Mouse (Mus musculus) liver, postnatal 0 days (tissue): ENCODE data around the gene Pde11a. TPM values are rescaled to one million over a fixed set of nuclear protein-coding genes. Genes with fewer than 3 reads are reported as not detected.
"Not testable (repeated sequence)": the region's sequence is repeated elsewhere in the genome, so short reads cannot be mapped to it uniquely, and the experiment has no call there.

Source experiments
- ATAC-seq: fragments of 200-750 bp; cut with Nextera tagmentation; 2 replicates; pipeline ENCODE4 v1.8.0; 2017; ENCODE audit warnings: mild to moderate bottlenecking, moderate library complexity
- DNase-seq: peaks from one replicate; pipeline ENCODE4 v3.0.0-alpha.2; 2016
- H3K27ac ChIP-seq: fragments of 300-500 bp; sonication (generic); 2 replicates; pipeline ENCODE4 v1.5.1; 2014; ENCODE audit warnings: antibody characterized with exemption, moderate library complexity, mild to moderate bottlenecking, low read depth
- H3K27me3 ChIP-seq: fragments of 300-500 bp; sonication (generic); 2 replicates; pipeline ENCODE4 v1.6.1; 2014; ENCODE audit warnings: low read length, control low read depth, mixed read lengths; ENCODE audit not compliant: insufficient read depth
- H3K36me3 ChIP-seq: fragments of 300-500 bp; sonication (generic); replicated peaks from 2 replicates; pipeline ENCODE4 v1.6.1; 2014; ENCODE audit warnings: mild to moderate bottlenecking, control low read depth, low read length, moderate library complexity, mixed read lengths; ENCODE audit not compliant: insufficient read depth
- H3K4me1 ChIP-seq: fragments of 300-500 bp; sonication (generic); 2 replicates; pipeline ENCODE4 v1.6.1; 2014; ENCODE audit warnings: antibody characterized with exemption, mild to moderate bottlenecking, control low read depth; ENCODE audit not compliant: insufficient read depth
- H3K4me2 ChIP-seq: fragments of 300-500 bp; sonication (generic); 2 replicates; pipeline ENCODE4 v1.6.1; 2014; ENCODE audit warnings: low read depth, mild to moderate bottlenecking, low read length, moderate library complexity, mixed read lengths
- H3K4me3 ChIP-seq: fragments of 300-500 bp; sonication (generic); 2 replicates; pipeline ENCODE4 v1.5.1; 2014; ENCODE audit warnings: low read depth, low read length
- H3K9ac ChIP-seq: fragments of 300-500 bp; sonication (generic); replicated peaks from 2 replicates; pipeline ENCODE4 v1.6.1; 2014; ENCODE audit warnings: mild to moderate bottlenecking, moderate library complexity
- H3K9me3 ChIP-seq: fragments of 300-500 bp; sonication (generic); 2 replicates; pipeline ENCODE4 v1.6.1; 2016; ENCODE audit warnings: mild to moderate bottlenecking, control low read depth, low read length, mixed read lengths
- CTCF ChIP-seq: sonication (generic); IDR thresholded peaks from 2 replicates; pipeline ENCODE4 v1.5.1; 2016; ENCODE audit warnings: antibody characterized with exemption, low read depth
- EP300 ChIP-seq: IDR thresholded peaks from 2 replicates; pipeline ENCODE4 v1.6.1; 2016; ENCODE audit warnings: antibody characterized with exemption, low read depth, mild to moderate bottlenecking
- WGBS: fragments of 180-500 bp; shearing (Covaris S2); extraction: QIAGEN DNeasy Blood & Tissue Kit; methylation state at CpG from one replicate; pipeline ENCODE4 v1.1.7; 2014; ENCODE audit not compliant: insufficient replicate concordance; 5-methylcytosine and 5-hydroxymethylcytosine counted together
- polyA plus RNA-seq: library from polyadenylated mRNA; unstranded; fragments of >200 nt; fragmentation: Nextera tagmentation; extraction: Ambion mirVana; gene quantifications from 2 replicates; pipeline ENCODE4 v1.2.1, GENCODE M21; 2015

Pde11a gene
- polyA plus RNA-seq, 1 experiment from 2014 or later, result 0.06 TPM

DNA sequence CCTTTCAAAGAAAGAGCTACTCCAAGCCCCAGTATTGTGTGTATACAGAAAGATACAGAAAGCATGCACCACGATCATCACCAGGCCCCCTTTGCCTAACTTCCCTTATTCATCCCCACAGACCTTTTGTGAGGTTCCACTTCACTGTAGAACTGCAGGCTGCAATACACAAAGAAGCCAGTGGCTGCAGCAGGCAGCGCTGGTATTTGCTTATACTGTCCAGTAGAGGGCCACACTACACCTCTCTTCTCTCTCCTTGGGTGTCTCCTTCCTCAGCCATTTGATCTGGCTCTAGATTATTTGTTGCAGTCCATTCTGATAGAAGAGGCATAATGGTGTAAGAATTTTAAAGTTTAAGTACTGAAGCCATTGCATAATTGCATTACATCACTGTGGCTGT, 353.4 kb downstream of the Pde11a start:
- TF ChIP-seq CTCF (peak; percentile 92), EP300 (no peak)
- no peak overlapping the region for H3K9ac ChIP-seq
- H3K36me3 ChIP-seq, result no peaks in the 10 kb centered on the region
- DNase-seq, result peak; percentile 43
- no peaks in the 10 kb centered on the region for H3K27me3 ChIP-seq
- WGBS, result 0% methylated on average over 2 of the region's 2 CpGs
- H3K4me2 ChIP-seq, result no peak overlapping the region
- H3K4me1 ChIP-seq, result peaks cover 2% of the 10 kb centered on the region; the same call in 1 of the 2 replicates
- H3K4me3 ChIP-seq, result no peak overlapping the region
- ATAC-seq, result peak; percentile 59; the same call in 1 of the 2 replicates
- H3K9me3 ChIP-seq, result no peaks in the 10 kb centered on the region
- no peak overlapping the region for H3K27ac ChIP-seq

- no peak for DNase-seq
- no peak for ATAC-seq
- 73% methylated on average over 3 of the region's 3 CpGs for WGBS
Observed at GRCm38 (mm10) chr2:75983847-75984246, 354.7 kb downstream of the Pde11a start.

DNA sequence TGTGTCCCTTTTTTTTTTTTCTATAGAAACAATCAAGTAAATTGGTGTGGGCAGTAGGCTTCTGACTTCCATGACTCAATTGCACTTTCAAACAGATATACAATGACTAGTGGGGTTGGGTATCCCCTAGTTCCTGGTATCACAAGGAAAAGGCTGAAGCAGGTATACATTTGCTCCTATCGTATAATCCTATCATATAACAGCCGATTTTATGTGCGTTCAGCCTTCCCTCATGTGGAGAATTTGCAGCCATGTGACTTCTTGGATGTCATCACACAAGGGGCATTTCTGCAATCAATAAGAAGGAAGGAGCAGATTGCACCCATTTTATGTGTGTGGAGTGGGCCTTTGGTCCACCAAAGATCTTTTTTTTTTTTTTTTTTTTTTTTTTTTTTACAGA, 355.5 kb downstream of the Pde11a start:
- TF ChIP-seq EP300, result no peak
- Histone ChIP-seq H3K36me3 (no peaks in the 10 kb centered on the region), H3K9me3 (no peaks in the 10 kb centered on the region), H3K9ac (no peak overlapping the region), H3K27me3 (no peaks in the 10 kb centered on the region), H3K4me2 (no peak overlapping the region), H3K4me1 (peaks cover 2% of the 10 kb centered on the region; the same call in 1 of the 2 replicates), H3K4me3 (no peak overlapping the region), H3K27ac (no peak overlapping the region)
- ATAC-seq (no peak), DNase-seq (no peak)
- WGBS, result 82% methylated on average over 3 of the region's 3 CpGs

More at GRCm38 (mm10) chr2:75983847-75984246, 354.7 kb downstream of the Pde11a start:
- TF ChIP-seq CTCF (no peak), EP300 (no peak)
- Histone ChIP-seq H3K4me2 (no peak overlapping the region), H3K4me3 (no peak overlapping the region), H3K9me3 (no peaks in the 10 kb centered on the region), H3K4me1 (peaks cover 2% of the 10 kb centered on the region; the same call in 1 of the 2 replicates), H3K27ac (no peak overlapping the region), H3K9ac (no peak overlapping the region), H3K36me3 (no peaks in the 10 kb centered on the region), H3K27me3 (no peaks in the 10 kb centered on the region)

- peaks cover 2% of the 10 kb centered on the region; the same call in 1 of the 2 replicates for H3K4me1 ChIP-seq
- no peak overlapping the region for H3K4me2 ChIP-seq
- H3K9ac ChIP-seq, result no peak overlapping the region
- 91% methylated on average over 4 of the region's 4 CpGs for WGBS
- no peak overlapping the region for H3K27ac ChIP-seq
- H3K27me3 ChIP-seq, result no peaks in the 10 kb centered on the region
- TF ChIP-seq CTCF (0 out of 2 replicates have a peak, but pooled peaks have one; percentile 8), EP300 (no peak)
- ATAC-seq, result no peak
- H3K36me3 ChIP-seq, result no peaks in the 10 kb centered on the region
- H3K9me3 ChIP-seq, result no peaks in the 10 kb centered on the region
- no peak overlapping the region for H3K4me3 ChIP-seq
- DNase-seq, result no peak
Observed at GRCm38 (mm10) chr2:75982626-75983025, 355.9 kb downstream of the Pde11a start.

DNA sequence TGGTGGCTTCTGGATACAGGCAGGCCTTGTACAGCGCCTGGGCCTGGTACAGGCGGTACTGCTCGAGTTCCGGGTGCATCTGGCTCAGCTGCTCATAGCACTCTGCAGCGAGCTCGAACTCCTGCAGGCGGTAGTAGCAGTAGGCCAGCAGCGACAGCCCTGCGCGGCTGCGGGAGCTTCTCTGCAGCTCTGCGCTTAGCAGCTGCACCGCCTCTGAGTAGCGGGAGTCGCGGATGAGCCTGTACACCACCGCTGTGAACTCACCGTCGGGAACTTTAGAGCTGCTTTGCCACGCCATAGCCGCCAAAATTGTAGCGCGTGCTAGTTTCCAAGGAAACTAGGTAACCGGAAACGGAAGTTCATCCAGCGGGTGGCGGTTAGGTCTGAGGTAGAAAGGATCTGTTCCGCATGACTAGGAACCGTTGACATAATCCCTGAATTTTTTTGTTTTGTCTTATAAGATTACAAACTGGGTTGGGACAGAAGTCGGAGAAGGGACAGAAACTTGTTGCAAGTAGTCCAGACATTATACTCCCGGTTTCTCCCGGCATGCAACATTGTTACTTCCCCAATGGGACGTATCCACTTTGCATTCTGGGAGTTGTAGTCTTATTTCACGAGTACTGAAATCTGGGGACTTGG, 357.0 kb downstream of the Pde11a start, which contains the start of gene Ttc30a1:
Gene Ttc30a1, minus strand, starts transcription at position 528 of the 642 bp plus-strand sequence.
- H3K36me3 ChIP-seq, H3K27me3 ChIP-seq, H3K4me1 ChIP-seq, H3K9me3 ChIP-seq: not testable (repeated sequence)
- H3K4me3 ChIP-seq, result peak within 1 kb of the TSS; percentile 61
- DNase-seq, result peak; percentile 78
- peak; percentile 82 for ATAC-seq
- peak within 1 kb of the TSS; percentile 70 for H3K4me2 ChIP-seq
- H3K9ac ChIP-seq, result peak within 1 kb of the TSS; percentile 57
- WGBS, result 4% methylated on average over 25 of the region's 34 CpGs
- peak; percentile 73; the same call in 1 of the 2 replicates for TF ChIP-seq EP300
- peak within 1 kb of the TSS; percentile 44; the same call in 1 of the 2 replicates for H3K27ac ChIP-seq

DNA sequence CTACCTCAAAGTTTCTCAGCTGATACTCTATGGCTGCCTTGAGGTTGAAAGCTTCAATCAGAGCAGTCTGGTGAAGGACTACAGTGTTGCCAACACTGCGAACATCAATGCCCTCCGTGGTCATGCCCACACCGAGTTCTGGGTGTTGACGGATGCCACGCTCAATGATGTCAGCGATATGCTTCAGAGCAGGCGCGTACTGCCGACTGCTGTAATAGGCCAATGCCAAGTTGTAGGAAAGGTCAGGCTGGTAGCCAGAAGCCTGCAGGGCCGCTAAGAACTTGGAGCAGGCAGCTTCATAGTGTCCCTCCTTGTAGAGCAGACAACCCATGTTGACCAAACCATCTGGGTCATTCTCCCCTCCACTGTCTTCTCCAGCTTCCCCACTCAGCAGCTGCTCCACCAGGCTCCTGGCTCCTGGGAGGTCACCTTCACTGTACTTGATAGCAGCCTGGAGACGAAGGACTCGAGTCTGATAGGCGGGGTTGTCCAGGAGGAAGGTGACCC, 357.6 kb downstream of the Pde11a start:
- peak overlapping the region; percentile 61; the same call in 1 of the 2 replicates for H3K4me3 ChIP-seq

More for the DNA sequence above, 357.6 kb downstream of the Pde11a start:
- not testable (repeated sequence) for H3K9me3 ChIP-seq, H3K27ac ChIP-seq, H3K9ac ChIP-seq, ATAC-seq, DNase-seq, H3K4me1 ChIP-seq, H3K36me3 ChIP-seq, H3K27me3 ChIP-seq
- peak overlapping the region; percentile 70 for H3K4me2 ChIP-seq
- 87% methylated on average over 12 of the region's 13 CpGs for WGBS
